Mouse (Mus musculus) limb, embryonic 13.5 days (tissue): ENCODE measurements around the gene Syt2. TPM values are rescaled to one million over a fixed set of nuclear protein-coding genes. Genes with fewer than 3 reads are reported as not detected.

ENCODE experiments used
- ATAC-seq: fragments of 200-750 bp; cut with Nextera tagmentation; 2 replicates; pipeline ENCODE4 v1.8.0; 2017; ENCODE audit warnings: low read depth, moderate number of reproducible peaks, moderate TSS enrichment; ENCODE audit not compliant: low FRiP score
- H3K27ac ChIP-seq: fragments of 300-500 bp; sonication (generic); 2 replicates; pipeline ENCODE4 v1.5.1; 2015; ENCODE audit warnings: inconsistent platforms, mild to moderate bottlenecking, moderate library complexity
- H3K27me3 ChIP-seq: fragments of 300-500 bp; sonication (generic); 2 replicates; pipeline ENCODE4 v1.6.1; 2015; ENCODE audit warnings: mild to moderate bottlenecking, inconsistent platforms
- H3K36me3 ChIP-seq: fragments of 300-500 bp; sonication (generic); 2 replicates; pipeline ENCODE4 v1.6.1; 2015; ENCODE audit warnings: inconsistent platforms, mild to moderate bottlenecking, moderate library complexity
- H3K4me1 ChIP-seq: fragments of 300-500 bp; sonication (generic); 2 replicates; pipeline ENCODE4 v1.6.1; 2015; ENCODE audit warnings: inconsistent platforms
- H3K4me2 ChIP-seq: fragments of 300-500 bp; sonication (generic); replicated peaks from 2 replicates; pipeline ENCODE4 v1.6.1; 2015; ENCODE audit warnings: inconsistent platforms, mild to moderate bottlenecking, moderate library complexity
- H3K4me3 ChIP-seq: fragments of 300-500 bp; sonication (generic); 2 replicates; pipeline ENCODE4 v1.5.1; 2015; ENCODE audit warnings: moderate library complexity, mild to moderate bottlenecking, inconsistent platforms
- H3K9ac ChIP-seq: fragments of 300-500 bp; sonication (generic); 2 replicates; pipeline ENCODE4 v1.6.1; 2015; ENCODE audit warnings: mild to moderate bottlenecking, inconsistent platforms
- H3K9me3 ChIP-seq: fragments of 300-500 bp; sonication (generic); 2 replicates; pipeline ENCODE4 v1.6.1; 2016; ENCODE audit warnings: inconsistent platforms
- WGBS: fragments of 180-500 bp; shearing (Covaris S2); methylation state at CpG from one replicate; pipeline ENCODE4 v1.1.7; 2015; 5-methylcytosine and 5-hydroxymethylcytosine counted together
- polyA plus RNA-seq: library from polyadenylated mRNA; unstranded; fragments of >200 nt; fragmentation: Nextera tagmentation; extraction: Ambion mirVana; gene quantifications from 2 replicates; pipeline ENCODE4 v1.2.1, GENCODE M21; 2015

Gene Syt2
- polyA plus RNA-seq, 1 experiment from 2014 or later, result 0.32 TPM

- Histone ChIP-seq H3K4me1 (peaks cover 17% of the 10 kb centered on the region), H3K36me3 (peaks cover 22% of the 10 kb centered on the region), H3K4me2 (no peak overlapping the region), H3K4me3 (no peak overlapping the region), H3K27ac (no peak overlapping the region), H3K9me3 (no peaks in the 10 kb centered on the region), H3K9ac (no peak overlapping the region), H3K27me3 (no peaks in the 10 kb centered on the region)
- ATAC-seq, result no peak
- 69% methylated on average over 4 of the region's 4 CpGs for WGBS
These were observed 120.0 kb downstream of the Syt2 start for GRCm38 (mm10) chr1:134766448-134766847.

DNA sequence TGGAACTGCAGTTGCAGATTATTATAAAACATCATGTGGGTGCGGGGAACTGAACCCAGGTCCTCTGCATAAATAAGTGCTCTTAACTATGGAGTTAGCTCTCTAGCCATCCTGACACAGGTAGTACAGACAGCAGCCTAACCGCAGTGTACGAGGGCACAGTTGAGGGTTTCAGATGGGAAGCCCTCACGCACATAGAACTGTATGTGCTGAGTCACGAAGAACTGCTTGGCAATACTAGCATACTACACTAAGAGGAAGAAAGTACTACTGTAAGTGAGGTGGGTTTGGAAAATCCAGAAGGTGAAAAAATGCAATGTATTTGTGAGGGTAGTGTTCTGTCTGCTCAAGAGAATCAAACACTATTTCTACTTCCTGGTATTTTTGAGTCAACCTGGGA is 123.8 kb downstream of the Syt2 start:
- no peak overlapping the region for H3K4me3 ChIP-seq
- WGBS, result 95% methylated on average over 5 of the region's 5 CpGs
- no peak overlapping the region for H3K9ac ChIP-seq
- no peak overlapping the region for H3K4me2 ChIP-seq
- ATAC-seq, result no peak
- no peak overlapping the region for H3K27ac ChIP-seq
- H3K36me3 ChIP-seq, result peaks cover 26% of the 10 kb centered on the region
- peaks cover 27% of the 10 kb centered on the region for H3K4me1 ChIP-seq
- no peaks in the 10 kb centered on the region for H3K27me3 ChIP-seq
- H3K9me3 ChIP-seq, result no peaks in the 10 kb centered on the region

DNA sequence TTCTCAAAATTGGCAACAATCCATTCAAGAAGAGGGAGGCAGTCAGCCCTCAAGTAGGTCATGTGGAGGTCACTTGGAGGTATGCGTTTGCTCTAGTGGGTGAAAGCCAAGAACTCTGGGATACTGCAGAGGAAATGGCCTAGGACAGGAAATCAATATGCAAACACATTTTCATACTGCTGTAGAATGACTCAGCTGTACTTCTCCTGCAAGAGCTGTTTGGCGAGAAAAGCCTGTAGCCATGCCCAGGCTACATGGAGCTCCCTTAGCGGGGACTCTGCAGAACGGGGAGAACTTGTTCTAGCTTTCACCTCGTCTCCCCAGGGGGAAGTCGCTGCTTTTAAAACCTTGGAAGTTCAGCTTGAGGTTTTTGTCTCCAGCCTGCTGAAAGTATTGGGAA is 124.9 kb downstream of the Syt2 start:
- Histone ChIP-seq H3K27ac (no peak overlapping the region), H3K4me2 (no peak overlapping the region), H3K9me3 (no peaks in the 10 kb centered on the region), H3K4me1 (peaks cover 37% of the 10 kb centered on the region), H3K4me3 (no peak overlapping the region), H3K9ac (no peak overlapping the region), H3K27me3 (no peaks in the 10 kb centered on the region), H3K36me3 (peaks cover 22% of the 10 kb centered on the region)
- no peak for ATAC-seq
- WGBS, result 58% methylated on average over 6 of the region's 6 CpGs

- Histone ChIP-seq H3K9ac (no peak overlapping the region), H3K4me3 (no peak overlapping the region), H3K4me1 (peaks cover 38% of the 10 kb centered on the region), H3K27me3 (no peaks in the 10 kb centered on the region), H3K9me3 (no peaks in the 10 kb centered on the region), H3K27ac (no peak overlapping the region), H3K36me3 (peaks cover 22% of the 10 kb centered on the region), H3K4me2 (no peak overlapping the region)
- 93% methylated on average over 7 of the region's 7 CpGs for WGBS
- no peak for ATAC-seq
These were observed 125.5 kb downstream of the Syt2 start for GRCm38 (mm10) chr1:134771999-134772398.

DNA sequence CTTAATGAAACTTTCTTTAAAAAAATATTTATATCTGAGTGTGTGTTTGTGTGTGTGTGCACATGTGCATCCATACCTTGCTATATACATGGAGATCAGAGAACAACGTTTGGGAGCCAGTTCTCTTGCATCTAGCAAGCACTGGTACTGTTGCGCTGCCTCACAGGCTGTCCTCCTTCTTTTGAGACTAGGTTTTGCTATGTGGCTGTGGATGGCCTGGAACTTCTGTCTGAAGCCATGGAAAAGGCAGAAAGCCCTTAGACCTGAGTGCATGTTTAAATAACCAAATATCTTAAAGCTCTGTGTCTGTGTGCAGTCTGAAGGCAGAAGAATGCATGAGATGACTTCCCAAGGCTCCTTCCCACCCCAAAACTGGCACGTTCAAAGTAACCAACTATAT is 126.3 kb downstream of the Syt2 start:
- Histone ChIP-seq H3K36me3 (peaks cover 21% of the 10 kb centered on the region), H3K27me3 (no peaks in the 10 kb centered on the region), H3K27ac (no peak overlapping the region), H3K4me1 (peaks cover 31% of the 10 kb centered on the region), H3K4me3 (no peak overlapping the region), H3K9ac (no peak overlapping the region), H3K4me2 (no peak overlapping the region), H3K9me3 (no peaks in the 10 kb centered on the region)
- no peak for ATAC-seq
- WGBS, result 83% methylated on average over 3 of the region's 3 CpGs

DNA sequence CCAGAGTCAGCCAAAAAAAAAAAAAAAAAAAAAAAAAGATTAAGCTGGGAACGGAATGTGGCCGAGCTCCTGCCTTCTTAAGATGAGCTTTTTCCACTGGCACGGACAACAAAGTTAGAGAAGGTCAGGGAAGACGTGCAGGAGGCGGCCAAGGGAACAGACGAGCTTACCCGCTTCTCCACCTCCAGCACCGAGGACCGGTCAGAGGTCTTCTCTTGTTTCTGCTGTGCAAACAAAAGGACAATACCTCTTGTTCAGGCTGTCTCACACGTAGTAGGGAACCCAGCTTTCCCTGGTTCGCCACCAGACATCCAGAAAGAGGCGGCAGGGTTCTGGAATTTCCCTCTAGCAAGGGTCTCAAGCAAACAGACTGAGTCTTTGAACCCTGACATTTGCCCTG is 126.8 kb downstream of the Syt2 start:
- H3K4me1 ChIP-seq, result peaks cover 34% of the 10 kb centered on the region
- no peaks in the 10 kb centered on the region for H3K9me3 ChIP-seq
- H3K27me3 ChIP-seq, result no peaks in the 10 kb centered on the region
- no peak overlapping the region for H3K9ac ChIP-seq
- H3K36me3 ChIP-seq, result peaks cover 17% of the 10 kb centered on the region
- WGBS, result 81% methylated on average over 12 of the region's 12 CpGs
- no peak overlapping the region for H3K4me3 ChIP-seq
- H3K27ac ChIP-seq, result no peak overlapping the region
- ATAC-seq, result no peak
- H3K4me2 ChIP-seq, result no peak overlapping the region

DNA sequence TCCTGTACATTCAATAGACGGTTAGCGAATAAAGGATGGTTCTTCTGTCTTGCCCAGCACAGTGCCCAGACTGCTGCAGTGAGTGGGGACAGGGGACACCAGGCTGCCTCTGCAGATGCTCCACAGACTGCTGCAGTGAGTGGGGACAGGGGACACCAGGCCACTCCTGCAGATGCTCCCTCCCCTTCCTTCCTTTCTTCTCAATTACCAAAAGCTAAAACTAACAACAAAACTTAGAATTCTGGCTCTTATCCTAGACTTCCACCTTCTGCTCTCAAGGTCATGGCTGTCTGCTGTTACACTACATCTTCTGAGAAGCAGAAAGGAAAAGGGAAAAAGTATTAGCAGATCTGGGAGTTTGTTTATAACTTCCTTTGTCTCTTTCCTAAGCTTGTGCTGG is 127.8 kb downstream of the Syt2 start:
- no peak for ATAC-seq
- no peaks in the 10 kb centered on the region for H3K9me3 ChIP-seq
- H3K9ac ChIP-seq, result no peak overlapping the region
- WGBS, result 93% methylated on average over 2 of the region's 2 CpGs
- no peak overlapping the region for H3K4me3 ChIP-seq
- H3K27ac ChIP-seq, result peak overlapping the region; percentile 52; the same call in 1 of the 2 replicates
- H3K4me2 ChIP-seq, result no peak overlapping the region
- no peaks in the 10 kb centered on the region for H3K27me3 ChIP-seq
- peaks cover 10% of the 10 kb centered on the region for H3K36me3 ChIP-seq
- H3K4me1 ChIP-seq, result peaks cover 35% of the 10 kb centered on the region

DNA sequence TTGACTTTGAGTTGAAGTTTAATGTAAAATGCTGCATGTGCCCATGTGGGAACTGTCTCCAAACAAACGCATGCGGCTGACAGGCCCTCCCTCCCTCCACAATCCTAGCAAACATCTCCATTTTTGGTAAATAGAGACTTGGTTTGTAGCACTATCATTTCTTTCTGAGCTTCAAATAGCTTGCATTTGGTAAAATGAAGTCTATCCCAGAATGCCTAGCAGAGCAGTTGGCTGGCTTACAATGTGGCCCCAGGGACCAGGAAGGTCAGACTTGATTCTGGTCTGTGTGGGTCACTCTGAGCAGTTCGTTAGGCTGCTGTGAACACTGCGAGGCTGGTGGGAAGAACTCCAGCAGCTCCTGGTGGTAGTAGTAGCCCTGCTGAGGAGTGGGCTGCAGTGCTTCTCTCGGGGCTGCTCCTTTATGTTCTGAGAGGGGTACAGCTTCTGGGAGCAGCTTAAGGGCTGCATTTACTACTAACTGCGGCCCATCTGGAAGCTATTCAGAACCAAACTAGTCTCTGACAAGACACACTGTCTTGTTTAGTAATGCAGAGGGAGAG is 128.3 kb downstream of the Syt2 start:
- Histone ChIP-seq H3K27me3 (no peaks in the 10 kb centered on the region), H3K4me3 (no peak overlapping the region), H3K27ac (peak overlapping the region; percentile 70), H3K4me2 (0 out of 2 replicates have a peak overlapping the region, but pooled peaks have one; percentile 3), H3K4me1 (peaks cover 35% of the 10 kb centered on the region), H3K9me3 (no peaks in the 10 kb centered on the region), H3K9ac (0 out of 2 replicates have a peak overlapping the region, but pooled peaks have one; percentile 10), H3K36me3 (peaks cover 10% of the 10 kb centered on the region)
- 0 out of 2 replicates have a peak, but pooled peaks have one; percentile 61 for ATAC-seq
- 24% methylated on average over 6 of the region's 6 CpGs for WGBS

- Histone ChIP-seq H3K9me3 (no peaks in the 10 kb centered on the region), H3K4me1 (peaks cover 35% of the 10 kb centered on the region), H3K27ac (no peak overlapping the region; the same call in 1 of the 2 replicates), H3K36me3 (peaks cover 8% of the 10 kb centered on the region), H3K27me3 (no peaks in the 10 kb centered on the region), H3K9ac (no peak overlapping the region), H3K4me3 (no peak overlapping the region), H3K4me2 (no peak overlapping the region)
- WGBS, result 13% methylated on average over 3 of the region's 3 CpGs
- ATAC-seq, result no peak
These were observed 129.2 kb downstream of the Syt2 start for GRCm38 (mm10) chr1:134775631-134776030.

- Histone ChIP-seq H3K27me3 (no peaks in the 10 kb centered on the region), H3K36me3 (no peaks in the 10 kb centered on the region; the same call in none of the 2 replicates), H3K4me3 (no peak overlapping the region), H3K4me2 (no peak overlapping the region), H3K27ac (no peak overlapping the region; the same call in 1 of the 2 replicates), H3K4me1 (peaks cover 27% of the 10 kb centered on the region), H3K9ac (no peak overlapping the region), H3K9me3 (no peaks in the 10 kb centered on the region)
- WGBS, result 80% methylated on average over 12 of the region's 12 CpGs
- ATAC-seq, result no peak
These were observed 130.9 kb downstream of the Syt2 start for GRCm38 (mm10) chr1:134777201-134777885.

DNA sequence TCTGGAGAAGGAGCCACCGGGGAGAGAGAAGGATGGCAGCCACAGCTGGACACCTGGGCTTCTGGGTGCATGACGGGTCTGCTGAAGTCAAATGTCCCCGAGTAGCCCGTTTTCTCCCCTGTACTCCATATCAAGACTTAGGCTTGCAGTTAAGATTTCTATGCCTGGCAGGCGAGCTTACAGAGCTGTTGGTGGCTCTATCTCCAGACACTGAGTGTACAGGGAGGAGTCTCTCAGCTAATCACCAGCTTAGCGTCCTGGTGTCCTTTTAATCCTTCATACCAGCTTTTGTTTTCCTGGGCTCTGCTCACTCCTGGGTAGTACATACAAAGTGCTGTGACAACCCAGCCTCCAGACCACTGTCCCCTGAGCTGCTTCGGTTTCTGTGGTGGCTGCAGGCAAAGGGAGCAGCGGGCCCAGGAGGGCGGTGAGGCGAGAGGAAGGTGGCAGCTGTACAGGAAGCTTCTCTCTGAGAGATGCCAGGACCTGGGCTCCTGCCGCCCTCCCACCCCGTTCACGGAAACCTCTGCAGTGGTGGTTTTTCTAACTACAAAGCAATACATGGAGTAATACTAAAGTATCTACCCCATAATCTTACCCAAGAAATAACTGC is 131.6 kb downstream of the Syt2 start:
- no peak for ATAC-seq
- H3K27ac ChIP-seq, result no peak overlapping the region
- H3K9me3 ChIP-seq, result no peaks in the 10 kb centered on the region
- H3K9ac ChIP-seq, result no peak overlapping the region
- H3K4me3 ChIP-seq, result no peak overlapping the region
- H3K36me3 ChIP-seq, result no peaks in the 10 kb centered on the region; the same call in none of the 2 replicates
- H3K4me1 ChIP-seq, result peaks cover 27% of the 10 kb centered on the region
- 62% methylated on average over 13 of the region's 13 CpGs for WGBS
- H3K4me2 ChIP-seq, result no peak overlapping the region
- no peaks in the 10 kb centered on the region for H3K27me3 ChIP-seq

DNA sequence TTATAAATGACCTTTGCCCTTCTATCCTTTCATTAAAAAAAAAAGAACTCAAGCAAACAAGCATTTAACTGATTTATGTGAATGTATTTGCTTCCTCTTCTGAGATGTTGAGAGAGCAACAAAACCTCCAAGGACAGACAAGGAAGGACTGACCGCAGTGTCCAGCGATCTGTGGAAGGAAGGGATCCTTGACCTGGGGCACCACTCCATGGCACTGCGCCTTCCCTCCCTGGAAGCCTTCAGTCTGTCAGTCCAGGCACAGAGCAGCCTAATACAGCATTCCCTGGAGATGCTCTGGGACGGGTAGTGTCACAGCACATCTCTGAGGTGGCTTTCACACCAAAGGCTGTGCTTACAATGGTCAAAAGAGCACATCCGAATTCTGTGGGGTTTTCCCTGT is 136.3 kb downstream of the Syt2 start:
- 89% methylated on average over 5 of the region's 5 CpGs for WGBS
- no peak for ATAC-seq
- no peak overlapping the region for H3K4me3 ChIP-seq

More for the DNA sequence above, 136.3 kb downstream of the Syt2 start:
- H3K9me3 ChIP-seq, result no peaks in the 10 kb centered on the region
- H3K27ac ChIP-seq, result no peak overlapping the region
- H3K4me2 ChIP-seq, result no peak overlapping the region
- H3K27me3 ChIP-seq, result no peaks in the 10 kb centered on the region
- no peaks in the 10 kb centered on the region for H3K36me3 ChIP-seq
- peaks cover 25% of the 10 kb centered on the region for H3K4me1 ChIP-seq
- no peak overlapping the region for H3K9ac ChIP-seq
